Mouse (Mus musculus) R1 (cell line): ENCODE measurements at regions not wholly inside any gene's neighbourhood (a gene's known extent, or its start where the extent isn't known, plus 50 kb on each side); places are given as distances from the start of the nearest gene placed in this dataset.
A peak's percentile ranks its signal among the peaks of the same experiment; 100 is the strongest.

Experiments used
- DNase-seq: peaks from one replicate; pipeline ENCODE4 v3.0.0-alpha.2; 2018; ENCODE audit warnings: low read depth, low spot score

GRCm38 (mm10) chr11:6785471-6785870 is 52.0 kb downstream of the Gm11983 start:
- DNase-seq = no peak

DNA sequence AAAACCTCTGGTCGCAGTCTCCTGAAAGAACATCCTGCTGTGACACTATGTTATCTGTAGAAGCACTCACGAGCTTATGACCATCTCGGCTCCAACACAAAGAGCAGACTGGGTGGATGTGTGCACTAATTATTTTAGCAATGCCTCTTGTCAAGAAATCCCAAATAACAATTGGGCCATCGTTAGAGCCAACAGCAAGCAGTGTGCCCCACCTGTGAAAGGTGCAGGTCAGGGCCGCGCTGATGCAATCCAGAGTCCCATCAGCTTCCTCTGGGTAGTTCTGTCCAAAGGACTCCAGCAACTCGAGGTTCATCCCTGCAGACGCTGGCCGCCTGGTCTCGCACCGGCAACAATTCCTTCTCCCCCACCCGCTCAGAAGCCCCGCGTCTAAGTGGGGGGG is 54.6 kb downstream of the Gm11983 start:
- no peak for DNase-seq

GRCm38 (mm10) chr11:6779752-6780151 is 57.7 kb downstream of the Gm11983 start:
- DNase-seq = no peak

DNA sequence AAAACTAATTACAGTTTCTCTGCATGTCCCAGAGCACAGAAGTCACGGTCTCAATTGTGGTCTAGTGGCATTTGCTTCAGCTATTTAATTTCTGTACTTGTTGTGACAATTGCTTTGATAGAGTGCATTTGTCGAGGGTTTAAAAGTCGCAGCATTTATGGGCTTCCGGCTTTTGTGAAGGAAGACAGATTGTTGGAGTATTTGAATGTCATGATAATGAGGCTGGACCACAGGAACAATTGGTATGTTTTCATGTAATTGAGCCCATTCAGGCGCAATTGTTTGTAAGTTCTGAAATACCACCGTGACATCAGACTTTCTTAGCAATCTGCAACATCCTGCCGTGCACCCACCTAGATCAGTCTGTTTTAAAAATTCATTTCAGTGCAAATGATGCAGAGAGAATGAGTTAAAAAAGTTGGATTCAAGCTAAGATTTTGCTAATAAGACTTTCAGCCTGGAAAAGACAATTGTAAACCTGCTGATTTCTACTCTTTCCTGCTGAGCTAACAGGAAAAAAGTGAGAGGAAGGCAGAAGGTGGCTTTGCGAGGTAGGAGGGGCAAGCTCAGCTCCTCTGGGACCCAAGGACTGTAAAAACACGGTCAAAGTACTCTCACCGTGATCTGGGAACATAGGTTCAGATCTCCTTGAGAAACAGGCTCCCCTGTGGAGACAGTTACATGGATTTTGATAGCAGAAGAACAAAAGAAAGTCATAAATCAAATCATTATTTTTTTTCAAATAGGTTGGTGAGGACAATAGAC is 58.7 kb downstream of the Gm11983 start:
- DNase-seq = peak; percentile 97

DNA sequence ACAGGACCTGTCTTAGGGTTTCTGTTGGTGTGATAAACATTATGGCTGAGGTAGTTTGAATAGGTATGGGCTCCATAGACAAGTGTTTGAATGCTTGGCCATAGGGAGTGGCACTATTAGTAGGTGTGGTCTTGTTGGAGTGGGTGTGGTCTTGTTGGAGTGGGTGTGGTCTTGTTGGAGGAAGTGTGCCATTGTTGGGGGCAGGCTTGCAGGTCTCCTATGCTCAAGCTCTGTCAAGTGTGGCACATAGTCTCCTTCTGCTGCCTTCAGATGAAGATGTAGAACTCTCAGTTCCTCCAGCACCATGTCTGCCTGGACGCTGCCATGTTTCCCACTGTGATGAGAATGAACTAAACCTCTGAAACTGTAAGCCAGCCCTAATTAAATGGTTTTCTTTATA is 59.9 kb downstream of the Gm11983 start:
- DNase-seq = peak; percentile 80

- no peak for DNase-seq
Measured at GRCm38 (mm10) chr11:6774656-6775055, 62.8 kb downstream of the Gm11983 start.

DNA sequence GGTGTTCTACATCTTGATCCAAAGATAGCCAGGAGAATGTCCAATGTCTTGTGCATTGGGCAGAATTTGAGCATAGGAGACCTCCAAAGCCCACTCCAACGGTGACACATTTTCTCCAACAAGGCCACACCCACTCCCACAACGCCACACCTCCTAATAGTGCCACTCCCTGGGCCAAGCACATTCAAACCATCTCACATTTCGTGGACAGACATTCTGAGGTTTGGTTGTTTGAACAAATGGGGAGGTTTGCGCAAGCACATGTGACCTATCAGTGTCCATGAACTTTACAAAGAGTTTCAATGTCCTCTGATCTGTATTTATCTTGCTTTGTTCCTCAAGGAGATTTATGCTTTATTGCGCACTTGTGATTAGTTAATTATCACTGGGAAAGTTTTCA is 63.5 kb downstream of the Gm11983 start:
- peak; percentile 98 for DNase-seq

DNA sequence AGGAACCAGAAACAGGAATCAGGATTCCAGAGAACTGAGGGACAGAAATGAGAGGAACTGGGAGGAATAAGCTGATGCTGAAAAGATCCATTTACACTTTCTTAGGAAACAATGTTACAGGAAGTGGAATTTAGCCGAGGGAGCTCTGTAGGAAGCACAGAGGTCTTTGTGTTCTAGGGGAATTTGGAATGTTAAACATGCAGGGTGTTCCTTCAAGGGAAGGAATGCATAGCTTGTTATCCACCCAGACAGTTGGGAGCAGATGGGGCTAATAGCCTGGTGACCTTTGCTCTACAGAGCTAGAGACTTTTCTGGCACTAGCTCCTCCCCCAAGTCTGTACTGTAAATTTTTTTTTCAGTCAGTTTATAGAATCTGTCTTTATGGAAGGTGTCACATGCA is 64.1 kb downstream of the Gm11983 start:
- DNase-seq = peak; percentile 100

DNA sequence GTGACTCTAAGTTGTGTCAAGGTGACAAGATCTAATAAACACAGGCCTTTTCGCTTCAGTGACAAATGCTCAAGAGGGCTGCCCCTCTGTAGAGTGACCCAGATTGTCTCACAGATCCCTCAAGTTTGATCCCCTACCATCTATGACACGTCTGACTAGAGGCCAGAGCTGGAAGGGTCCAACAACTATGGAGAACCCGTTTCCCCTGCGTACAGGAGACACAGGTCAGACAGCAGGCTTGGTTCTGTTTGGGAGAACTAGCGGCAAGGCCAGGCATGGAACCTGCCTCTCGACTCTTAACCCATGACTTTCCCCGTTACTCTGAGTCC is 68.1 kb downstream of the Gm11983 start:
- DNase-seq = no peak

GRCm38 (mm10) chr11:6768599-6769436 is 68.6 kb downstream of the Gm11983 start:
- DNase-seq = peak; percentile 88

- DNase-seq = no peak
Measured at GRCm38 (mm10) chr11:6766725-6767124, 70.7 kb downstream of the Gm11983 start.

- DNase-seq = no peak
Measured at GRCm38 (mm10) chr11:6765333-6765957, 72.0 kb downstream of the Gm11983 start.

GRCm38 (mm10) chr11:6764186-6764585 is 73.3 kb downstream of the Gm11983 start:
- peak; percentile 77 for DNase-seq

DNA sequence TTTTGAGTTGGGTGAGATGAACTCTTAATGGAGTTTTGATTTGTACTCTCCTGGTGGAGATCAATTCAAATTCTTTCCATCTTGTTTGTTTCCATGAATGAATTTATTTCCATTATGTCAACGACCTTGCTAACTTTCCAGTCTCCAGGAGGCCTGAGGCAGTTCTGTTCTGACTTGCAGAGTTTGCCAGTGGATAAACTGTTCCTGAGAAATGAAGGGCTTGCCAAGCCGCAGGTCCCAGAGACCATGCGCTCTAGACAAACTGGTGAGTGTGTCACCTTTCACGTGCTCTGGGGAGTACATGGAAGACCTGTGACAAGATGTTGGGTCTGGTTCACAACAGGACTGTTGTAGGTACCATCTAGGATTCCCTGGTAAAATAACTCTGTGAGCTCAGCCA is 74.5 kb downstream of the Gm11983 start:
- no peak for DNase-seq

DNA sequence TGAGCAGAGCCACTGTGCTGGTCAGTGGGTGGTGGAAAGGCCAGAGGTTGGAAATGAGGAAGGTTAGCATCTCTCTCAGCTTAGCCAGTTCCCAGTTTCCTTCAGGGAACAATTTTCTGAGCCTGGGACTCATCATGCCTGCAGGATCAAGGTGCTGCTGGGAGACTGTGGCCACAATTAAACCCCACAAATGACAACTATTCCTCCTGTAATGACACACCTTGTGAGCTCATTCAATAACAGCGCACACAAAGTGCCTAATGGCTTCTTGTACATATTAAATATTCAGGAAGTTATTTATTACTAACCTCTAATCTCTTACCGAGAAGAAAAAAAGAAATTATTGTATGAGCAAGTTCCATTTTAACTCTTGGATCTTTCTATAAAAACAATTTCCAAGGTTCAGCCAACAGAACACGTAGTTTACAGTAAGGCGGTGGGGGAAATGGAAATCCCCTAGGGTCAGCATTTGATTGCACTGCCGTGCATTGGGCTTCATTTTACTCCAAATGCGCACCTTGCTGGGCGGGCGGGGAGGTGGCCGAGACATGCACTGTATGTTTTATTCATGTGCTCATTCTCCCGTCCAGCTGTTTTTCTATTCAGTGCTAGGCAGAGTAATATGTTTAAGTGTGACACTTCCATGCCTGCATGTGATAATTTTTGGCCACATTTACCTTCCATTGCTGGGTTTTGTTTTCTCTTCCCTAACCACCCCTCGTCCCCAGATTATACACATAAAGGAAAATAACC is 75.4 kb downstream of the Gm11983 start:
- peak; percentile 10 for DNase-seq

- DNase-seq = peak; percentile 54
Measured at GRCm38 (mm10) chr11:6759578-6759977, 77.9 kb downstream of the Gm11983 start.

GRCm38 (mm10) chr11:6739439-6739838 is 81.1 kb downstream of the Ramp3 start:
- no peak for DNase-seq

- DNase-seq = no peak
Measured at GRCm38 (mm10) chr11:6738581-6738980, 80.3 kb downstream of the Ramp3 start.

- DNase-seq = no peak
Measured at GRCm38 (mm10) chr11:6738163-6738562, 79.8 kb downstream of the Ramp3 start.

- no peak for DNase-seq
Measured at GRCm38 (mm10) chr11:6734746-6735430, 76.6 kb downstream of the Ramp3 start.

GRCm38 (mm10) chr11:6731505-6731904 is 73.2 kb downstream of the Ramp3 start:
- DNase-seq = no peak
